Mouse (Mus musculus) kidney, embryonic 14.5 days (tissue): ENCODE measurements around the gene Rab3d. TPM values are rescaled to one million over a fixed set of nuclear protein-coding genes. Genes with fewer than 3 reads are reported as not detected.

Source experiments
- ATAC-seq: fragments of 200-750 bp; cut with Nextera tagmentation; 2 replicates; pipeline ENCODE4 v1.8.0; 2017; ENCODE audit warnings: moderate number of reproducible peaks, mild to moderate bottlenecking, moderate TSS enrichment, moderate library complexity; ENCODE audit not compliant: low FRiP score, low TSS enrichment
- H3K27ac ChIP-seq: fragments of 300-500 bp; sonication (generic); 2 replicates; pipeline ENCODE4 v1.5.1; 2014; ENCODE audit warnings: low read depth, mild to moderate bottlenecking, low read length, moderate library complexity, mixed read lengths
- H3K27me3 ChIP-seq: fragments of 300-500 bp; sonication (generic); 2 replicates; pipeline ENCODE4 v1.6.1; 2014; ENCODE audit warnings: mild to moderate bottlenecking, low read length; ENCODE audit not compliant: control insufficient read depth, insufficient read depth
- H3K36me3 ChIP-seq: fragments of 300-500 bp; sonication (generic); 2 replicates; pipeline ENCODE4 v1.6.1; 2014; ENCODE audit warnings: low read length, mixed read lengths; ENCODE audit not compliant: control insufficient read depth, insufficient read depth
- H3K4me1 ChIP-seq: fragments of 300-500 bp; sonication (generic); 2 replicates; pipeline ENCODE4 v1.6.1; 2014; ENCODE audit warnings: low read length, mixed read lengths; ENCODE audit not compliant: control insufficient read depth, insufficient read depth
- H3K4me2 ChIP-seq: fragments of 300-500 bp; sonication (generic); replicated peaks from 2 replicates; pipeline ENCODE4 v1.6.1; 2014; ENCODE audit warnings: low read depth, mild to moderate bottlenecking, low read length
- H3K4me3 ChIP-seq: fragments of 300-500 bp; sonication (generic); 2 replicates; pipeline ENCODE4 v1.5.1; 2014; ENCODE audit warnings: mild to moderate bottlenecking, low read length
- H3K9ac ChIP-seq: fragments of 300-500 bp; sonication (generic); 2 replicates; pipeline ENCODE4 v1.6.1; 2014; ENCODE audit warnings: low read depth, mild to moderate bottlenecking, low read length, moderate library complexity
- H3K9me3 ChIP-seq: fragments of 300-500 bp; sonication (generic); 2 replicates; pipeline ENCODE4 v1.6.1; 2016; ENCODE audit warnings: low read length; ENCODE audit not compliant: control insufficient read depth
- WGBS: fragments of 180-500 bp; shearing (Covaris S2); extraction: QIAGEN DNeasy Blood & Tissue Kit; methylation state at CpG from one replicate; pipeline ENCODE4 v1.1.7; 2014; 5-methylcytosine and 5-hydroxymethylcytosine counted together
- polyA plus RNA-seq: library from polyadenylated mRNA; unstranded; fragments of >200 nt; fragmentation: Nextera tagmentation; extraction: Ambion mirVana; gene quantifications from 2 replicates; pipeline ENCODE4 v1.2.1, GENCODE M21; 2014

Rab3d gene
- polyA plus RNA-seq, 1 experiment from 2014 or later = 8.3 TPM

DNA sequence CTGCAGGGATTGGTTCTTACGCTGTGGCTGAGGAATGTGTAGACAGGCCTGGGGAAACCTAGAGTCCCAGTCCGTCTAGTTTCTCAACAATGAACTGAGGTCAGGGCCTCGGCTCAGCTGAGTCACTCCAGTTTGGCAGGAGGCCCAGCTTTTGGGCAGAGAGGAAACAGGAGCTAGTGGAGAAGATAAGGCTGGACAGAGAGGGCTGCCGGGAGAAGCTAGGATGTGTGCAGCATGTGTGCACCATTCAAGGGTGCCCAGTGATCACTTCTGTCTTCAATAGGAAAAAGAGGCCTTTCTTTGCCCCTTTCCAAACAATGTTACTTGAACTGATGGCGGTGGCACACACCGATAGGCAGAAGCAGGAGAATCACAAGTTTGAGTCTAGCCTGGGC is 6.1 kb upstream of the Rab3d start:
- H3K4me2 ChIP-seq = no peak overlapping the region
- H3K4me3 ChIP-seq = no peak overlapping the region
- H3K9me3 ChIP-seq = no peaks in the 10 kb centered on the region
- no peak overlapping the region; the same call in 1 of the 2 replicates for H3K27ac ChIP-seq
- no peaks in the 10 kb centered on the region; the same call in 1 of the 2 replicates for H3K36me3 ChIP-seq
- peaks cover 9% of the 10 kb centered on the region for H3K4me1 ChIP-seq
- 0 out of 2 replicates have a peak, but pooled peaks have one; percentile 11 for ATAC-seq
- no peaks in the 10 kb centered on the region for H3K27me3 ChIP-seq
- no peak overlapping the region for H3K9ac ChIP-seq
- WGBS = 62% methylated on average over 6 of the region's 6 CpGs

DNA sequence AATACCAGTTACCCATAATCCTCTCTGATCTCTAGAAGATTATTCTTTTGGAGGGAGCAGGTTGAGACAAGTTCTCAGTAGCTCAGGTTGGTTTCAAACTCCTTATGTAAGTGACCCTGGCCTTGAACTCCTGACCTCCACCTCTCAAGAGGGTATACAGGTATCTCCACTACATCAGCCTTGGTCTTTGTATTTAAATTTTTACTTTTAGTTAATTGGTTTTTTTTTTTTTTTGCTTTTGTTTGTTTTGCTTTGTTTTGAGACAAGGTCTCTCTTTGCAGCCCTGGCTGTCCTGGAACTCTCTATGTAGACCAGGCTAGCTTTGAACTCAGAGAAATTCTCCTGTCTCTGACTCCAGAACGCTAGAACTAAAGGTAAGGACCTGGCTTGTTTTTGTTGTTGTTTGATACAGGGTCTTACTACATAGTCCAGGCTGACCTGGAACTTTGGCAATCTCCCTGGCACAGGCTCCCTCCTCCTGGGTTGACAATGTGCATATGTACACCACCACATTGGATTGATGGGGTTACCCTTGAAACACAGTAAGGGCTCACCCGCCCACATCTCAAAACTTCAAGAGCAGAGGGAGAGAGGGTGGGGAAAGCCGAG is 5.6 kb upstream of the Rab3d start:
- H3K27me3 ChIP-seq = no peaks in the 10 kb centered on the region
- H3K4me3 ChIP-seq = no peak overlapping the region
- 59% methylated on average over 3 of the region's 3 CpGs for WGBS
- H3K36me3 ChIP-seq = no peaks in the 10 kb centered on the region; the same call in 1 of the 2 replicates
- no peak for ATAC-seq
- peaks cover 9% of the 10 kb centered on the region for H3K4me1 ChIP-seq
- H3K9me3 ChIP-seq = no peaks in the 10 kb centered on the region
- no peak overlapping the region; the same call in 1 of the 2 replicates for H3K27ac ChIP-seq
- no peak overlapping the region for H3K9ac ChIP-seq
- H3K4me2 ChIP-seq = no peak overlapping the region

DNA sequence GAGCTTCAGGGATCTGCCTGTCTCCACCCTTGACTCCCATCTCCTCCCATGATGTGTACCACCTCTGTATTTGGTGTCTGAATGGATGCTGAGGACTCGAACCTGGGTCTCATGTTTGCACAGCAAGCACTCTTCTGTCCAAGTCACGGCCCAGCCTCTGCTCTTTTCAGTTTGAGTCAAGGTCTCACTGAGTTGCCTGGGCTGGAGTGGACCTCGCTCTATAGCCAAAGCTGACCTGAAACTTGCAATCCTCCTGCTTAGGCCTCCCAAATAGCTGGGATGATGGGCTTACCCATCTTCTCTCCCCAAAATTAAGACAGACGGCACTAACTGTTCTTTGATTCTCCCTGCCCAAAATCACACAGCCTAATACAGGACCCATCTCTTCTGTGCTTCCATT is 5.0 kb upstream of the Rab3d start:
- no peaks in the 10 kb centered on the region for H3K27me3 ChIP-seq
- H3K36me3 ChIP-seq = no peaks in the 10 kb centered on the region; the same call in 1 of the 2 replicates
- no peak for ATAC-seq
- H3K9ac ChIP-seq = no peak overlapping the region
- H3K4me2 ChIP-seq = no peak overlapping the region
- no peaks in the 10 kb centered on the region for H3K9me3 ChIP-seq
- H3K4me3 ChIP-seq = no peak overlapping the region
- WGBS = 92% methylated on average over 4 of the region's 4 CpGs
- peaks cover 9% of the 10 kb centered on the region for H3K4me1 ChIP-seq
- no peak overlapping the region for H3K27ac ChIP-seq

DNA sequence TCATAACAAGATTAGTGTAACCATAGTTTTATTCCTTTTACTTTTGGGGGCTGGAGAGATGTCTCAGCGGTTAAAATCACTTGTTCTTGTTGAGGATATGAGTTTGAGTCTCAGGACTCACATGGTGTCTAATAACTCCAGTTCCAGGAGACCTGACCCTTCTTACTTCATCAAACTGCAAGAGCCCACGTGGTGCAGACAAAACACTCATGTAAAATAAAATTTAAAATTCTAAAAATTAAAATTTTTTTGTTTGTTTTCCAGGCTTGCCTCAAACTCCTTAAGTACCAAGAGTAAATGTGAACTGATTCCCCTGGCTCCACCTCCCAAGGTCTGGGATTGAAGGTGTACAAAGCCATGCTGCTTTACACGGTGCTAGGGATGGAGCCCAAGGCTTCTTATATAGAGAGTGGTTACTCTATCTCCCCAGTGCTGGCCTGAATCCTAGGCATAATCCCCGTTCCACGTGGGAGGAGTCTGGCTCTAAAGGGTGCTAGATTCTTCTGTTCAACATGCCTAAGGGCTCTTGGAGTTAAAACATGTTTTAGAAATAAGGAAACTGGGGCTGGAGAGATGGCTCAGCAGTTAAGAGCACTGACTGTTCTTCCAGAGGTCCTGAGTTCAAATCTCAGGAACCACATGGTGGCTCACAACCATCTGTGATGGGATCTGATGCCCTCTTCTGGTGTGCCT is 846 bp upstream of the Rab3d start:
- peak overlapping the region; percentile 66 for H3K4me3 ChIP-seq
- H3K27me3 ChIP-seq = peaks cover 4% of the 10 kb centered on the region; the same call in 1 of the 2 replicates
- no peak overlapping the region for H3K9ac ChIP-seq
- H3K9me3 ChIP-seq = no peaks in the 10 kb centered on the region
- no peaks in the 10 kb centered on the region for H3K36me3 ChIP-seq
- H3K27ac ChIP-seq = no peak overlapping the region
- peak overlapping the region; percentile 98 for H3K4me2 ChIP-seq
- no peaks in the 10 kb centered on the region for H3K4me1 ChIP-seq
- WGBS = 20% methylated on average over 5 of the region's 5 CpGs
- ATAC-seq = no peak

DNA sequence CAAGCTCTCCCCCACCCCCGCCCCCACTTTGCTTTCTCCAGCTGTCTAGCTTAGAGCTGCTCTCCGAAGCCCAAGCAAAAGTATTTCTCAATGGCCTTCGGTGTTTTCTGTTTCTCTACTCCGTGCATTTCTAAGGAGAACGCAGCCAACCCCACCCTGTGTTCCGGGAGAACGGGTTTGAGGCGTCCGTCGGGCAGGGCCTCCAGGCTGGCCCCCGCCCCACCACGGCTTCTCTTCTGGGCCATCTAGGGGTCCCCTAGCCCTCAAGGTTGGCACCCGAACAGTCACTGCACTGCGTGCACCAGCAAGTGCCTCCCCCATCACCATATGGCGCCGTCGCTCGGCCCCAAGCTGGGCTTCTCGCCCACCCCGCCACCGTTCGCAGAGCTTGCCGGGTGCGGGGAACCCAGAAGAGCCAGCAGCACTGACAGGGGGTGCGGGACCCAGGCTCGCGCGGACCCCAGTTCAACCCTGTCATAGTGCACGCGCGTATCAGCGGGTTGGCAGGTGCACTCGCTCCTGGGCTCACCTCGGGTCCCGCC is 428 bp downstream of the Rab3d start:
- WGBS = 3% methylated on average over 34 of the region's 35 CpGs
- ATAC-seq = peak; percentile 72; the same call in 1 of the 2 replicates
- H3K9me3 ChIP-seq = no peaks in the 10 kb centered on the region
- peak overlapping the region; percentile 67 for H3K9ac ChIP-seq
- no peak overlapping the region for H3K27ac ChIP-seq
- H3K36me3 ChIP-seq = no peaks in the 10 kb centered on the region
- peaks cover 4% of the 10 kb centered on the region; the same call in 1 of the 2 replicates for H3K27me3 ChIP-seq
- no peaks in the 10 kb centered on the region for H3K4me1 ChIP-seq
- H3K4me3 ChIP-seq = peak overlapping the region; percentile 66
- H3K4me2 ChIP-seq = peak overlapping the region; percentile 98

DNA sequence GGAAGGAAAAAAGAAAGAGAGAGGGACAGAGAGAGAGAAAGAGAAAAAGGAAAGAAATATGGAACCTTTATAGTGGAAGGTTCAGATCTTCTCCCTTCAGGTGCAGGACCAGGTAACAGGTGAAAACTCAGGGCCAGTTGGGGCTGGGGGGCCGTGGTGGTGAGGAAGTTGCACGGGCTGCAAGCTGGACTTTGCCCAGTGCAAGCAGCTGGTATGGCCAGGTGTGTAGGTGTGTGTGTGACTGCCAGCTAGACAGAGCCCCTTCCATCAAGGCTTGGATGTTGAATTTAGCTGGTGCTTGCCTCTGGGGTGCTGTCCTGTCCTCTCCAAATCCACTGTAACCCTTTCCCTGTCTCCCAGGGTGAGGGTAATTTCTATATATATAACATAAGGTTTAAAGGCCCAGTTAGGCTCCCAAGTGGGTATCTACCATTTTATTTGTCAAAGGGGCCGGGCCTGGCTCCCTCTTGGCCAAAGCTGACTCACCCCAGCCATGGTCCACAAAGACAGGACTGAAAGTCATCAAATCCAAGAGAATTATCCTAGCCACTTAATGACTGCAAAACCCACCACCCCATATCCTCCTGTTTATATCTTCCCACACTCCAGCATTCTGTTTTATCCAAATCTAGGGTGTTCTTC is 1.0 kb downstream of the Rab3d start:
- Histone ChIP-seq H3K27ac (no peak overlapping the region), H3K27me3 (peaks cover 4% of the 10 kb centered on the region; the same call in 1 of the 2 replicates), H3K9ac (no peak overlapping the region), H3K9me3 (no peaks in the 10 kb centered on the region), H3K4me2 (peak overlapping the region; percentile 98), H3K36me3 (no peaks in the 10 kb centered on the region), H3K4me3 (peak overlapping the region; percentile 66; the same call in 1 of the 2 replicates), H3K4me1 (no peaks in the 10 kb centered on the region)
- WGBS = 62% methylated on average over 3 of the region's 3 CpGs
- ATAC-seq = no peak

DNA sequence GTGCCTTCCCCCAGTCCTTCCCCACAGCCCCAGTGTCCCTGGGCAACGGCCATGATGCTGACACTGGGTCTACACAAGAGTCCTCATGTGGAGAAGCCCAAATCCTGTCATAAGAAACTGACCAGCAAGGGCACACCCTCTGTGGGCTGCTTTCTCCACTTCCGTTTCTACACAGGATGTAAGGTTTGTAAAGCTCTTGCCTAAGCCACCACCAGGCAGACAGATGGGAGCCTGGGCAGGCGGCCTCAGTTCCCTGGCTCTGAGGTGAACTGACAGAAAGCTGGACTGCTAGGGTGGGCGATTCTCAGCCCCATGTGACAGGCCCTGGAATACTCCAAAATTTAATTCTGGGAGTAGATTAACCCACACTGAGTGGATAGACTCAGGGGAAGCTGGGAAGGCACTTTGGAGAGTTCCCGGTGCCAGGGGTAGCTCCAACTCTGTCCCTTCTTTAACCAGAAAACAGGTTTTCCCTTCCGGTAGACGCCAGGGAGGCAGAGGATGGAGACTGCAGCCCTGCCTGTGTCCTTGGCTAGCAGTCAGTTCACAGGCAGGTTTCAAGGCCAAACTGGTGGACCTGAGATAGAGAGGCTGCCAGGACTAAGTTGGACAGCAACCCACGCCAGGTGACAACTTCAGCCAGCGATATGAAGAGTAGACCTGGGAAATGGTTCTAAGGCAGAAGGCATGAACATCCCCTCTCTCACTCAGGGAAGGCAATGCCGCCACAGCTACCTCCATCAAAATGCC is 8.3 kb downstream of the Rab3d start:
- H3K4me1 ChIP-seq = no peaks in the 10 kb centered on the region
- 76% methylated on average over 10 of the region's 10 CpGs for WGBS
- ATAC-seq = no peak
- no peaks in the 10 kb centered on the region for H3K9me3 ChIP-seq
- H3K9ac ChIP-seq = no peak overlapping the region
- H3K4me2 ChIP-seq = no peak overlapping the region
- no peaks in the 10 kb centered on the region for H3K36me3 ChIP-seq
- H3K27me3 ChIP-seq = no peaks in the 10 kb centered on the region
- H3K27ac ChIP-seq = no peak overlapping the region
- H3K4me3 ChIP-seq = no peak overlapping the region

DNA sequence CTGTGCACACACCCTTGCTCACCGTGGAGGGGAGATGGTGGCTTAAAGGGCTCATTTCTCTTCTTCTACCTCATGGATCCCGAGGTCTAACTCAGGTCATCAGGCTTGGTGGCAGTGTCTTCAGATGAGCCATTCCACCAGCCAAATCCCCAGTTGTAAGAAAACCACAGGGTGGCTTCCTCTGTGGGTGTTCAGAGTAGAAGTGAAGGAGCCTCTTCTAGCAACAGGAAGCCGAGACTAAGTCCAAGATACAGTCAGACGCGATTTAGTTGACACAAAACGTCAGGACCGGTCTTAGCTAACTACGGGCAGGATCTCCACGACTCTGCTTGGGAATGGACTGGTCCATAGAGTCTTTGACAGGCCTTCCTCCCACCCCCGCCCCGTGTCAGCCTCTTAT is 9.8 kb downstream of the Rab3d start:
- no peaks in the 10 kb centered on the region for H3K36me3 ChIP-seq
- H3K9me3 ChIP-seq = no peaks in the 10 kb centered on the region
- no peak overlapping the region for H3K9ac ChIP-seq
- H3K4me2 ChIP-seq = no peak overlapping the region
- 80% methylated on average over 11 of the region's 11 CpGs for WGBS
- H3K27me3 ChIP-seq = no peaks in the 10 kb centered on the region; the same call in 1 of the 2 replicates
- H3K27ac ChIP-seq = no peak overlapping the region
- no peak for ATAC-seq
- no peaks in the 10 kb centered on the region for H3K4me1 ChIP-seq
- no peak overlapping the region for H3K4me3 ChIP-seq
